Mouse (Mus musculus) cerebellum, adult 2 months (tissue): Measurements from ENCODE around the gene Gsx1.

ENCODE experiments used
- CTCF ChIP-seq: fragments of 200-500 bp; IDR thresholded peaks from 2 replicates; pipeline ENCODE4 v1.5.1; 2011; ENCODE audit warnings: low read depth, mild to moderate bottlenecking, control low read depth, low read length, moderate library complexity, borderline replicate concordance; ENCODE audit not compliant: insufficient read depth
- POLR2A ChIP-seq: fragments of 200-500 bp; IDR thresholded peaks from 2 replicates; pipeline ENCODE4 v1.6.1; 2011; ENCODE audit warnings: low read length, control low read depth, borderline replicate concordance; ENCODE audit not compliant: insufficient read depth

DNA sequence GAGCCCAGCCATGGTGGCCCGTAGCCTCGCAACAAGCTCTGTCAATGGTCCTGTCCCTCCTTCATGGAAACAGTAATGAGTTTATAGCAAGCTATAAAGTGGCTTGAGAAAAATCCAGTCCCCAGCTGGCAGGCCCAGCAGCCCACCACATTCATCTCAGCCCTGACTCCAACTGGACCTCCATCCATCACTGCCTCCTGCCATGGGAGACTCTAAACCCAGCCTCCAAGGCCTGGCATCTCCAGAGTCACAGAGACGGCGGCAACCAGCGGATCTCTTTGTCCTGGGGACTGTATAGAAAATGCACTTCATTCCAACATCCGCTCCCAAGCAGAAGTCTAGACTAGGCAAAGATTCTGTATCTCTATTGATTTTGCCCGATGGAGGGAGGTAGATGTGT is 18.4 kb upstream of the Gsx1 start:
- TF ChIP-seq CTCF (no peak), POLR2A (no peak)
